Mouse (Mus musculus): ENCODE measurements around the gene Them7. TPM values are rescaled to one million over a fixed set of nuclear protein-coding genes. Genes with fewer than 3 reads are reported as not detected.
A peak's percentile ranks its signal among the peaks of the same experiment; 100 is the strongest.

Gene Them7
- polyA plus RNA-seq, 1 experiment from 2014 or later: 0.21 TPM

DNA sequence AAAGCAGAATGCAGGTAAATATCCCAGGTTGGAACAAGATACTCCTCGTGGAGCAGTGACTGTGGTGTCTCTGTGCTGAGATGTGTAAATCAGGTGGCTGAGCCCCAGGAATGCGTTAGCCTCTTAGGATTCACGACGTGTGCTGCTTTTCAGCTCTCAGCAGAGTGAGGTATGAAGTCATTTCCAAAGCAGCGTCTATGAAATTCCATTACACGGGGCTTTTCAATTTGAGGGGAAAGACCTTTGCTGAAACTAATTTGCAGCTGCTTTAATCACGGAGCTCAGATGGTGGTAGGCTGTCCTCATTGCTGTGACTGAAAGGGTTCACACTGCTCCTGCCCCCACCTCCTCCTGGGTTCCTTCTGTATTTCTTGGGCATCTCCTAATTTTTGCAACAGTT lies 87.9 kb downstream of the Them7 start:
- no peaks in the 10 kb centered on the region for H3K9me3 ChIP-seq
- H3K4me2 ChIP-seq: peak overlapping the region; percentile 14; the same call in 1 of the 2 replicates
- WGBS: 5% methylated on average over 7 of the region's 7 CpGs
- H3K4me1 ChIP-seq: peaks cover 7% of the 10 kb centered on the region
- H3K4me3 ChIP-seq: no peak overlapping the region
- H3K36me3 ChIP-seq: no peaks in the 10 kb centered on the region
- H3K9ac ChIP-seq: no peak overlapping the region
- H3K27me3 ChIP-seq: peaks cover 55% of the 10 kb centered on the region
- ATAC-seq (ENCODE audit: insufficient number of reproducible peaks, insufficient read depth, low FRiP score, low TSS enrichment, low read depth): no peak
- no peak overlapping the region for H3K27ac ChIP-seq

DNA sequence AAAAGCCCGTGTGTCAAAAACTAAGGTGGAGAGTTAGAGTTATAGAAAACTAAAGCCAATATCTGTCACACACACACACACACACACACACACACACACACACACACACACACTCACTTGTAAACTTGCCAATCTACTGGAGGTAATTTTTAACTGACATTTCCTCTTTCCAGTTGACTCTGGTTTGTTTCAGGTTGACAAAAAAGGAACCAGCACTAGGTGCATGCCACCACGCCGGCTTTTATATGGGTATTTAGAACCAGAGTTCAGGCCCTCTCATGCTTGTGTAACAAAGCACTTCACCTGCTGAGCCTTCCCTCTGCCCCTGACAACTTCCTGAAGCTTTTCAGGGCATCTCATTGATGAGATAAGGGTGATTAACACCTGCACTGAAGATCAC lies 89.0 kb downstream of the Them7 start:
- Histone ChIP-seq H3K4me3 (no peak overlapping the region), H3K27me3 (peaks cover 50% of the 10 kb centered on the region), H3K9ac (no peak overlapping the region), H3K4me2 (no peak overlapping the region), H3K4me1 (peaks cover 7% of the 10 kb centered on the region), H3K27ac (no peak overlapping the region), H3K9me3 (no peaks in the 10 kb centered on the region), H3K36me3 (no peaks in the 10 kb centered on the region)
- 59% methylated on average over 3 of the region's 3 CpGs for WGBS
- ATAC-seq (ENCODE audit: insufficient number of reproducible peaks, insufficient read depth, low FRiP score, low TSS enrichment, low read depth): no peak

DNA sequence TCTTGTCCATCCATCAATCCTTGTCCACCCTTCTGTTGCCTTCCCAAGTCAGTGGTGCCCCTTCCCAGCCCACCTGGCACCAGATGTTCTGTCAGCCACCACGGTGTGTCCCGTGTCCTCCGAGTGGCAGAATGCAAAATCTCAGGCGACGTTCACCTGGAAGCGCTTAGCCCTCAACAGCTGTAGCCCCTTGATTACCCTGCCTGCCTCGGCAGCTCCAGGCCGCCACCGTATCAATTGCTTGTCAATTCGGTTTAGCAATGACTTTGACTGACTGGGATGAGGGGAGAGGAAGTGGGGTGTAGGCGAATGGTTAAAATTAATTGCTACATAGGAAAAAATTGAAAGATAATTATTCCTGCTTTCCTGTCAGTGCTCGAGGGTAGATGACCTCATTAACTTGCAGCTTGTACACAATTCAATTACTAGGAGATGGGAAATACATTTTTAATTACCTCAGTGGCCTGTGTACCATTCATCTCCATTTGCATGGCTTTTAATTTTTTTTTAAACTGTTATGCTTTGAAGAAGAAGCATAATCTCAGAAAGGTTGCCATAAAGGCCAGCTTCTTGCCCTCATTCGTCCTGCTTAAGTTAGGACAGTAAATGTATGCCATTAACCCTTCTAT lies 93.5 kb downstream of the Them7 start:
- H3K27me3 ChIP-seq: peaks cover 25% of the 10 kb centered on the region
- no peak overlapping the region for H3K4me2 ChIP-seq
- 26% methylated on average over 13 of the region's 13 CpGs for whole genome bisulfite sequencing
- H3K9me3 ChIP-seq: no peaks in the 10 kb centered on the region
- no peaks in the 10 kb centered on the region for H3K4me1 ChIP-seq
- no peak overlapping the region for H3K4me3 ChIP-seq
- no peak overlapping the region for H3K27ac ChIP-seq
- no peak overlapping the region for H3K9ac ChIP-seq
- no peaks in the 10 kb centered on the region for H3K36me3 ChIP-seq
- no peak for ATAC-seq (ENCODE audit: insufficient number of reproducible peaks, insufficient read depth, low FRiP score, low TSS enrichment, low read depth)

DNA sequence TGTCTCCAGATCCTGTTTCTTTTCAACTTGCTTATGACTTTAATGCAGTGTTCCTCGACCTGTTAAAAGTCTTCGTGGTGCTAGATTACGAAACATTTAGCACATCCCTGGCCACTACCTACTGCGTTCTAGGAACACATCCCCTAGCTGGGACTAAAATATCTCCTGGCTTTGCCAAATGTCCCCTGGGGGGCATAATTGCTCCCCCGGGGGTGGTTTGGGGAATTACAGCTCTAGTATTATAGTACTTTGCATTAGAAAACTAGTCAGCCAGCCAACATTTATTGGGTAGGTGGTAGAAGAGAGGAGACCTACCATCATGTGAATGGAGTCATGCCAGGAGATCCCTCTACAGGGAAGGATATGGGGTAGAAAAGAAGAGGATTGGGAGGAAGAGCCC lies 101.9 kb downstream of the Them7 start:
- no peak overlapping the region for H3K4me3 ChIP-seq
- H3K27ac ChIP-seq: no peak overlapping the region
- no peak overlapping the region for H3K4me2 ChIP-seq
- H3K9me3 ChIP-seq: no peaks in the 10 kb centered on the region
- no peak overlapping the region for H3K9ac ChIP-seq
- no peak for ATAC-seq (ENCODE audit: insufficient number of reproducible peaks, insufficient read depth, low FRiP score, low TSS enrichment, low read depth)
- H3K27me3 ChIP-seq: no peaks in the 10 kb centered on the region
- 77% methylated on average over 5 of the region's 5 CpGs for WGBS
- no peaks in the 10 kb centered on the region for H3K4me1 ChIP-seq
- H3K36me3 ChIP-seq: no peaks in the 10 kb centered on the region

DNA sequence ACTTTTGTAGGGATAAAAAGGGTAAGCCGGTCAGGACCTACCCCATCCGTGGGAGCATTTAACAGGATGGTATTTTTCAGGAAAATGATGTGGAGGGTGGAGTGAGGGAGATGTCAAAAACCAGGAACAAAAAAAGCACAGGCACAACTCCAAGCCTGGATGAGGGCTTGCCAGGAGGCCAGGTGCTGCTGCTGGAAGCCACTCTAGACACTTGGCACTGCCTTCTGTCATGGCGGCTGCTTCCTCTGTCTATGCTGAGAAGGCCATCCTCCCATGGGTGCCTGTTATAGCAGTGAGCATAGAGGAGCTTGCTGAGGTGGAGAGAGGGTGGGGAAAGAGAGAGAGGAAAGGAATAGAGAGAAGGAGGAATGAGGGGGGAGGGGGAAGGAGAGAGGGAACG lies 105.9 kb downstream of the Them7 start:
- Histone ChIP-seq H3K9me3 (no peaks in the 10 kb centered on the region), H3K4me1 (no peaks in the 10 kb centered on the region), H3K27ac (no peak overlapping the region), H3K27me3 (peaks cover 21% of the 10 kb centered on the region), H3K36me3 (no peaks in the 10 kb centered on the region), H3K9ac (no peak overlapping the region), H3K4me2 (no peak overlapping the region), H3K4me3 (no peak overlapping the region)
- 89% methylated on average over 4 of the region's 4 CpGs for WGBS
- ATAC-seq (ENCODE audit: insufficient number of reproducible peaks, insufficient read depth, low FRiP score, low TSS enrichment, low read depth): no peak

DNA sequence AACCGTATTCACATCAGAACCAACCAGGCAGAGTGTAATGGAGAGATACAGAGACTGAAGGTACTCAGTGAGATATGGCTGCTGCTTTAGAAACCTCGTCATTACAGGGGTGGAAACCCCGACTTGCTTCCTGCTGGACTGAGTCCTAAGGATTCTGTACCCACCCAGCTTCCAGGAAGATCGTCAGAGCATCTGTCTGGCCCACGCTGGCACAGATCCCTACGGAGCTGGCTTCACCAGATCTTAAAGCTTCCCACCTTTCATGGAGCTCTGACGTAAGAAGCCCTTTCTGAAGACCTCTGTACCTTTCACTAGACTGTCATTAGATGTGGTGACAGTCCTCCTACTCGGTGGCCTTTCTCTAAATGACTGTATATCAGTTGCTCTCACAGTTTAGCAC lies 109.0 kb downstream of the Them7 start:
- H3K36me3 ChIP-seq: no peaks in the 10 kb centered on the region
- H3K4me1 ChIP-seq: peaks cover 5% of the 10 kb centered on the region; the same call in 1 of the 2 replicates
- peaks cover 21% of the 10 kb centered on the region for H3K27me3 ChIP-seq
- ATAC-seq (ENCODE audit: insufficient number of reproducible peaks, insufficient read depth, low FRiP score, low TSS enrichment, low read depth): no peak
- no peak overlapping the region for H3K4me2 ChIP-seq
- H3K9me3 ChIP-seq: no peaks in the 10 kb centered on the region
- H3K9ac ChIP-seq: no peak overlapping the region
- H3K4me3 ChIP-seq: no peak overlapping the region
- WGBS: 73% methylated on average over 8 of the region's 8 CpGs
- no peak overlapping the region for H3K27ac ChIP-seq

DNA sequence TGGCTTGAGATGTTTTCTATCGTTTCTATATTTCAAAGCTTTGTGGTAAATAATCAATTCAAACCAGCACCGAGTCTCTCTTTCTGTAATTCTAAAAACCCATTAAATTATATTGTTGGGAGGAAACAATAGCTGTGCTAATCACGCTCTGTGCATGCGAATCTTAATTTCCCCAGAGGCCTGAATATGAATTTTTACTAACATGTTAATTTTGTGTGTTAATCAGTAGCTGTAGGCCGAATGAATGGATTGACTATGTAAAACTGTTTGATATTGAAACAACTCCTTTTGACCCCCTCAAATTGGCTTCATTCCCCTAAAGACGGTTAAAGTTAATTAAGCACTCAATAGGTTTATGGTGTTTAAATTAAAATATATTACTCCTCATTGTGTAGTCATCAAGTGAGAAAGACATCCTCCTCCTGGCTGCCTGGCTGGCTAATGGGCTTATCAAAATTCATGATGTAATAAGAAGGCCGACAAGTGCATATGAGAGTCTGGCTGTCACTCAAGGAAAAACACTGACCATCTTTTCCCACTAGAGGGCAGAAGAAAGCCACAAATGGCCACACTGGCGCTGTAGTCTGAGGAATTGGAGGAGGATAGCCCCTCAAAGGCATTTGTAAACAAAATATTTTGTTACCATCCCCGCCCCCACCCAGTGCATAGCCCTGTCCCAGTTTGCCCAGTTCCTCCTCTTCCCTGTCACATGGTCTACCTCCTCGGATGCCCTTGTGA lies 110.0 kb downstream of the Them7 start:
- ATAC-seq (ENCODE audit: insufficient number of reproducible peaks, insufficient read depth, low FRiP score, low TSS enrichment, low read depth): no peak

DNA sequence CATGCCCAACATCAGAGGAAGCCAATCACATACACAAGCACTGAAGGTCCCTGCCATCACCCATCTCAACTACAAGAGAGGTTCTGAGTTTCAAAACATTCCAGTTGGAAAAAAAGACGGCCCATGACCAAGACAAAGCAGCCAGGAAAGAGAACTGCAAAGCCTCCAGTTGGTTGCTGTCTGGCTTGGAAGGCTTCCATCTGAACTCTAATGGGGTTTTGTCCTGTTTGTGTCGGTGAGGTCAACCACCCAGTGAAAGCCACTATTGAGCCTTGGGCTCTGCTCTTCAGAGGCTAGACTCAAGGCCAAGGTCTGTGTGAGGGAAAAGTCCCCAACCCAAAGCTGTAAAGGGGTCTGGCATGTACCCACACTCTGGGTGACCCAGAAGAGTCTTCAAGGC lies 111.5 kb downstream of the Them7 start:
- Histone ChIP-seq H3K36me3 (no peaks in the 10 kb centered on the region), H3K27me3 (peaks cover 21% of the 10 kb centered on the region), H3K27ac (no peak overlapping the region), H3K4me2 (no peak overlapping the region), H3K4me1 (peaks cover 5% of the 10 kb centered on the region; the same call in 1 of the 2 replicates), H3K9me3 (no peaks in the 10 kb centered on the region), H3K4me3 (no peak overlapping the region), H3K9ac (no peak overlapping the region)
- ATAC-seq (ENCODE audit: insufficient number of reproducible peaks, insufficient read depth, low FRiP score, low TSS enrichment, low read depth): no peak
- 80% methylated on average over 2 of the region's 2 CpGs for WGBS

More for the DNA sequence above, 110.0 kb downstream of the Them7 start:
- Histone ChIP-seq H3K27ac (no peak overlapping the region), H3K4me3 (no peak overlapping the region), H3K4me2 (no peak overlapping the region), H3K9me3 (no peaks in the 10 kb centered on the region), H3K9ac (no peak overlapping the region), H3K27me3 (peaks cover 21% of the 10 kb centered on the region), H3K36me3 (no peaks in the 10 kb centered on the region), H3K4me1 (peaks cover 5% of the 10 kb centered on the region; the same call in 1 of the 2 replicates)
- 42% methylated on average over 10 of the region's 10 CpGs for WGBS

DNA sequence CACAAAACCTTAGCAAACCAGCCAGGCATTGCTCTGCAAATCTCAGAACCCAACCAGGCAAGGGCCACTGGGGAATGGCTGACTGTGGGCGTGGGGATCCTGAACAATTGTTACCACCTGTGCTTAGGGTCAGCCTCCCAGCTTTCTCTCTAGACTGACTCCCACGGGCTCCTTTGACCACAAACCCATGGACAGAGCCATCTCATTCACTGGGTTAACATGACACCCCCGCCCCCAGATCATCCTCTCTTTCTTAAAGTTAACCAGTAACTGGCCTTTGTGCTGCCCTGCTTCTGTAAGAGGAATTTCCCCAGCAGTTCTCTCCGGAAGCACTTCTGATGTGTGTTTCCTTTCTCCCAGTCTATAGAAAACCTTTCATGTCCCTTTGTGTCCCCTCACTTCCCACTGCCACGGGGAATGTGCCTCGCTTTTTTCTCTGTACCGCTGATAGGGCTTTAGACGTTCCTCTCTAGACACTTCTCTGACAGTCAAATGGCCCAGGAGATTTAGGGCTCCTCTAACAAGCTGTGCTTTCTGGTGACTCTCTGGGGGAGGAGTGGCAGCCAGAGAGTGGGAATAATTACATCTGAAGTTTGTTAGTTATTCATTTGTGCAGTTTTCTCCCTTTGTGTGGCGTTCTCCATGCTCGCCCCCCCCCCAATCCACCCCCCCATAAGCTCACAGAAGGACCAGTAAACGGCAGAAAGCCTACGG lies 112.4 kb downstream of the Them7 start:
- ATAC-seq (ENCODE audit: insufficient number of reproducible peaks, insufficient read depth, low FRiP score, low TSS enrichment, low read depth): no peak
- Histone ChIP-seq H3K27ac (no peak overlapping the region), H3K4me3 (no peak overlapping the region), H3K4me2 (no peak overlapping the region), H3K36me3 (no peaks in the 10 kb centered on the region), H3K27me3 (peaks cover 18% of the 10 kb centered on the region), H3K9ac (no peak overlapping the region), H3K4me1 (peaks cover 5% of the 10 kb centered on the region; the same call in 1 of the 2 replicates), H3K9me3 (no peaks in the 10 kb centered on the region)
- 22% methylated on average over 12 of the region's 12 CpGs for WGBS

DNA sequence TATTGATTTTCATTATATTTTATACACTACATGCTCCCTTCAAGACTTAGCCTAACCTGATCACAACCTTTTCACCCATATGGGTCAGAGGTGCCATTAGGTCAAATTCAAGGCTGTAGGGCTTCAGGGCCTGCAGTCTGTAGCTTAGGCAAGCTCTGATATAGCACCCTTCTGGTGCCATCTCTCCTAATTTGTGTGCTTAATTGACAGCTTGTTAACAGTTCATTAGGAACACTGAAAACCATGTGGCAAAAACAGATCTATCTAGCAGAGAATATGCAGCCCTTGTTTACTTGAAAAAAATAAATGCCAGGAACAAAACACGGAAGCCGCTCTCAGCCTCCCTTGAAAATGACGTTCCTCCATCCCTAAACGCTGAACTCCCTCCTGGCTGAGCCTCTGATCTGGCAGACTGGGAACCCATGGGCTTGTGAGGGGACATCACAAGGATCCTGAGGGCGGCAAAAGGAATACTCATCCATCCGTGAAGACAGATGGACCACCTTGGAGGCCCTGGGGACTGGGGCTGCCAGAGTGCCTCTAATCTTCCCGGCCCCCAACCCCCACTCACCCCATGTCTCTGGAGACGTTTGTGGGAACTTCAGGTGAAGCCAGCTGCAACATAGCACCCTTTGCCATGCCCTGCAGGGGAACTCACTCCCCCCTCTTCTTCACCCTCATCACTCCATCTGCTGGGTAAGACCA lies 113.2 kb downstream of the Them7 start:
- no peak overlapping the region for H3K27ac ChIP-seq
- H3K9me3 ChIP-seq: no peaks in the 10 kb centered on the region
- no peak for ATAC-seq (ENCODE audit: insufficient number of reproducible peaks, insufficient read depth, low FRiP score, low TSS enrichment, low read depth)
- peaks cover 17% of the 10 kb centered on the region for H3K27me3 ChIP-seq
- no peak overlapping the region for H3K9ac ChIP-seq
- no peak overlapping the region for H3K4me3 ChIP-seq
- WGBS: 41% methylated on average over 8 of the region's 8 CpGs
- H3K4me2 ChIP-seq: no peak overlapping the region
- no peaks in the 10 kb centered on the region for H3K36me3 ChIP-seq
- H3K4me1 ChIP-seq: peaks cover 5% of the 10 kb centered on the region; the same call in 1 of the 2 replicates

DNA sequence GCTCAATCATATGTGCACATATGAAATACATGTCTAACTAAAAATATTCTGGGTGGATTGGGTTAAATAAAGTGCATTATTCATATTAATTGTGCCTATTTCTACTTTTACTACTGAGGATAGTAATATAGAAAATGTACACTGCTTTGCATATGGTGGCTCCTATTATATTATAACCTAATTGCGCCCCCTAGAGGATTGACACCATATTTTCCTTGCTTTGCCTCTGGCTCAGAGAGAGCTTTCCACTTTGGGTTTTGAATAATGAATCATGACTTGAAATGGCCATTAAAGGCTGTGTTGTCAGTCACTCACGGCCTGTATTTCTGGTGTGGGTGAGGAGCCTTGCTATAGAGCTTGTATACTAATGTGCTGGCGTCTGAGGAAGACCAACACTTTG lies 115.9 kb downstream of the Them7 start:
- Histone ChIP-seq H3K4me1 (peaks cover 5% of the 10 kb centered on the region; the same call in 1 of the 2 replicates), H3K27ac (no peak overlapping the region), H3K27me3 (no peaks in the 10 kb centered on the region), H3K4me3 (no peak overlapping the region), H3K36me3 (no peaks in the 10 kb centered on the region), H3K4me2 (no peak overlapping the region), H3K9me3 (no peaks in the 10 kb centered on the region), H3K9ac (no peak overlapping the region)
- 65% methylated on average over 3 of the region's 3 CpGs for WGBS
- ATAC-seq (ENCODE audit: insufficient number of reproducible peaks, insufficient read depth, low FRiP score, low TSS enrichment, low read depth): no peak
